Mouse (Mus musculus): ENCODE data around the gene Hmg20a. TPM values are rescaled to one million over a fixed set of nuclear protein-coding genes. Genes with fewer than 3 reads are reported as not detected.

Hmg20a gene
- polyA plus RNA-seq, 1 experiment from 2014 or later: 15.2 TPM

DNA sequence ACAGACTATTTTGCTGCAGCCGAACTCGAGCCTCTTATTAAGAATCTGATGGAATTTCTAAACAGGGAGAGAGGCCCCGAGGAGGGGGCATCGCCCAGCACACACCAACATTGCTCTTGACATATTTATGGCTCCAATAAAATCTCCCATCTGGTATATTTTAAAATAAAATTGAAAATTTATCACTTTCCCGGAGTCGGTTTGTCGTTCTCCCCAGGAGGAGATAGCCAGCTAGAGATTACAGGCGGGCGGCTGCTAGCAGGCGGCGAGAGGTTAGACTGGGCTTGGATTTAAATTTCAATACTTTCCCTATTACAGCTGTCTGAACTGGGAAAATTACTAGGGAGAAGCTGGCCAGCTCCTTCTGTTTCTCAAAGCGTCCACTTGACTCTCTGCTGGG lies 121.6 kb downstream of the Hmg20a start:
- TF ChIP-seq EP300 (optimal IDR thresholded peaks at IDR 0.05) (no peak), CTCF (IDR thresholded peaks at IDR 0.05; ENCODE audit: low read depth) (no peak)
- 42% methylated on average over 12 of the region's 12 CpGs for WGBS
- no peaks in the 10 kb centered on the region for H3K36me3 ChIP-seq (ENCODE audit: control insufficient read depth, insufficient read depth, low read length)
- no peak overlapping the region for H3K4me2 ChIP-seq (replicated peaks; ENCODE audit: low read depth)
- H3K4me1 ChIP-seq (replicated peaks; ENCODE audit: control insufficient read depth, insufficient read depth): 0 out of 2 replicates have a peak, but pooled peaks cover 2% of the 10 kb centered on the region
- DNase-seq (ENCODE audit: low spot score): no peak
- H3K4me3 ChIP-seq (ENCODE audit: low read depth, low read length): no peak overlapping the region
- ATAC-seq (ENCODE audit: low FRiP score, low TSS enrichment): no peak
- no peak overlapping the region for H3K27ac ChIP-seq (replicated peaks)
- no peaks in the 10 kb centered on the region for H3K27me3 ChIP-seq (ENCODE audit: control insufficient read depth, insufficient read depth, low read length)
- no peak overlapping the region for H3K9ac ChIP-seq (ENCODE audit: low read length)
- no peaks in the 10 kb centered on the region for H3K9me3 ChIP-seq (ENCODE audit: control insufficient read depth, low read length)

GRCm38 (mm10) chr9:56544687-56545475 lies 126.5 kb downstream of the Hmg20a start:
- no peaks in the 10 kb centered on the region for H3K9me3 ChIP-seq (ENCODE audit: control insufficient read depth, low read length)
- ATAC-seq (ENCODE audit: low FRiP score, low TSS enrichment) (no peak), DNase-seq (ENCODE audit: low spot score) (no peak)
- no peak overlapping the region for H3K9ac ChIP-seq (ENCODE audit: low read length)
- no peak overlapping the region for H3K4me3 ChIP-seq (ENCODE audit: low read depth, low read length)
- no peak for TF ChIP-seq EP300 (optimal IDR thresholded peaks at IDR 0.05)
- H3K4me1 ChIP-seq (replicated peaks; ENCODE audit: control insufficient read depth, insufficient read depth): no peaks in the 10 kb centered on the region
- 37% methylated on average over 6 of the region's 6 CpGs for WGBS
- H3K4me2 ChIP-seq (replicated peaks; ENCODE audit: low read depth): no peak overlapping the region
- no peak overlapping the region for H3K27ac ChIP-seq (replicated peaks)
- no peaks in the 10 kb centered on the region for H3K27me3 ChIP-seq (ENCODE audit: control insufficient read depth, insufficient read depth, low read length)
- H3K36me3 ChIP-seq (ENCODE audit: control insufficient read depth, insufficient read depth, low read length): no peaks in the 10 kb centered on the region

Other genes starting within 250 kb of the Hmg20a start
- 4.2 and 4.5 TPM in 2 replicates for gene Peak1, start 542 bp upstream of the Hmg20a start, polyA plus RNA-seq (2015; fragmentation: Nextera tagmentation; extraction: Ambion mirVana)

Data from stomach, postnatal 0 days (tissue).